Mouse (Mus musculus) kidney, adult 2 months (tissue): ENCODE measurements around the gene Bcl2l15.

ENCODE experiments used
- CTCF ChIP-seq: fragments of 200-500 bp; conservative IDR thresholded peaks from 2 replicates; pipeline ENCODE4 v1.5.1; 2011; ENCODE audit warnings: low read depth, mild to moderate bottlenecking, control low read depth, low read length, moderate library complexity, mixed read lengths; ENCODE audit not compliant: insufficient read depth, insufficient read length
- POLR2A ChIP-seq: fragments of 200-500 bp; IDR thresholded peaks from one replicate; pipeline ENCODE4 v1.6.1; 2011; ENCODE audit warnings: low read depth, low read length, control low read depth

GRCm38 (mm10) chr3:103851882-103852281 lies 19.5 kb downstream of the Bcl2l15 start:
- no peak for TF ChIP-seq CTCF
- no peak for TF ChIP-seq POLR2A
